Mouse (Mus musculus): ENCODE data around the gene Son. TPM values are rescaled to one million over a fixed set of nuclear protein-coding genes. Genes with fewer than 3 reads are reported as not detected.

Gene Son
- polyA plus RNA-seq, 1 experiment = 159 TPM

GRCm38 (mm10) chr16:91710241-91710640 lies 62.9 kb downstream of the Son start:
- Histone ChIP-seq H3K4me3 (ENCODE audit: insufficient read depth, low read depth, low read length) (no peak overlapping the region), H3K4me1 (ENCODE audit: control insufficient read depth, insufficient read depth, low read length) (no peaks in the 10 kb centered on the region), H3K27ac (ENCODE audit: insufficient read depth, low read depth, low read length) (no peak overlapping the region)
- 97% methylated on average over 7 of the region's 7 CpGs for WGBS
- TF ChIP-seq CTCF (IDR thresholded peaks at IDR 0.05; ENCODE audit: insufficient read depth, low read depth, low read length) = no peak
- no peak for TF ChIP-seq POLR2A (IDR thresholded peaks at IDR 0.05; ENCODE audit: insufficient read depth, low read depth, low read length)

DNA sequence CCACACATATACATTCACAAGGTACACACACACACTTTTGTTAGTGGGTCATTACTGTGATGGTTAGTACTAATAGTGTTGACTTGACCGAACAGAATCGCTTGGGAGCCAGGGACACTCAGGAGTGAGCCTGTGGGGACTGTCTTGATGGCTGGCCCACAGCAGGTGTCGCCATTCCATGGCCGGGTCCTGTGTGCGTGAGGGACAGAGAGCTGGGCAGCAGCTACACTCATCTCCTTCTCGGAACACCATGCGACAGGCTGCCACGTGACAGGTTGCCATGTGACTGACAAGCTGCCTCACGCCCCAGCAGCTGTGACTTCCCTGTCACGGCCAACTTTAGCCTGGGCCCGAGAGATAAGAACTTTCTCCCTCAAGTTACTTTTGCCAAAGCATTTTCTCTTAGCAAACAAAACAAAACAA lies 69.6 kb downstream of the Son start:
- H3K4me1 ChIP-seq (ENCODE audit: control insufficient read depth, insufficient read depth, low read length) = no peaks in the 10 kb centered on the region; the same call in 1 of the 2 replicates
- H3K4me3 ChIP-seq (ENCODE audit: insufficient read depth, low read depth, low read length) = no peak overlapping the region
- no peak overlapping the region for H3K27ac ChIP-seq (ENCODE audit: insufficient read depth, low read depth, low read length)
- TF ChIP-seq CTCF (IDR thresholded peaks at IDR 0.05; ENCODE audit: insufficient read depth, low read depth, low read length) (no peak), POLR2A (IDR thresholded peaks at IDR 0.05; ENCODE audit: insufficient read depth, low read depth, low read length) (no peak)
- WGBS = 81% methylated on average over 11 of the region's 11 CpGs

DNA sequence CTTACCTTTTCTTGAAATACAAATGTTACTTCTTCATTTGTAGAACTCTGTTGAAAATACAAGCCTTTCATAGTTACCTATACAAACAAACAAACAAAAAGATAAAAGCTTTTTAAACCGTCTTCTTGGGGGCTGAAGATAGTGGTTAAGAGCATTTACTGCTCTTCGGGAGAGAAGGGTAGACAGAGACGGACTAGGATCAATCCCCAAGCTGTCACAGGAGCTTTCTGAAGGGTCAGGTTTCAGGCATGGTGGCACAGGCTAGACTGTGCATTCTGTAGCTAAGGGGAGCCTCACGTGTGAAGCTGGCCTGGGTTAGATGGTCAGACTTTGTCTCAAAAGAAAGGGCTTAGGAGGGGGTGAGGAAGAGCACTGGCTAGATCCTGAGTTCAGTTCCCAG lies 70.1 kb downstream of the Son start:
- no peak overlapping the region for H3K4me3 ChIP-seq (ENCODE audit: insufficient read depth, low read depth, low read length)
- no peak overlapping the region for H3K27ac ChIP-seq (ENCODE audit: insufficient read depth, low read depth, low read length)
- TF ChIP-seq POLR2A (IDR thresholded peaks at IDR 0.05; ENCODE audit: insufficient read depth, low read depth, low read length) (no peak), CTCF (IDR thresholded peaks at IDR 0.05; ENCODE audit: insufficient read depth, low read depth, low read length) (no peak)
- 92% methylated on average over 4 of the region's 4 CpGs for WGBS
- peaks cover 1% of the 10 kb centered on the region for H3K4me1 ChIP-seq (ENCODE audit: control insufficient read depth, insufficient read depth, low read length)

- H3K4me1 ChIP-seq (ENCODE audit: control insufficient read depth, insufficient read depth, low read length) = peaks cover 10% of the 10 kb centered on the region
- H3K4me3 ChIP-seq (ENCODE audit: insufficient read depth, low read depth, low read length) = no peak overlapping the region
- TF ChIP-seq POLR2A (IDR thresholded peaks at IDR 0.05; ENCODE audit: insufficient read depth, low read depth, low read length) (no peak), CTCF (IDR thresholded peaks at IDR 0.05; ENCODE audit: insufficient read depth, low read depth, low read length) (0 out of 2 replicates have a peak, but pooled peaks have one; percentile 16)
- 35% methylated on average over 3 of the region's 3 CpGs for WGBS
- no peak overlapping the region for H3K27ac ChIP-seq (ENCODE audit: insufficient read depth, low read depth, low read length)
Observed at GRCm38 (mm10) chr16:91724247-91724646, 76.9 kb downstream of the Son start.

DNA sequence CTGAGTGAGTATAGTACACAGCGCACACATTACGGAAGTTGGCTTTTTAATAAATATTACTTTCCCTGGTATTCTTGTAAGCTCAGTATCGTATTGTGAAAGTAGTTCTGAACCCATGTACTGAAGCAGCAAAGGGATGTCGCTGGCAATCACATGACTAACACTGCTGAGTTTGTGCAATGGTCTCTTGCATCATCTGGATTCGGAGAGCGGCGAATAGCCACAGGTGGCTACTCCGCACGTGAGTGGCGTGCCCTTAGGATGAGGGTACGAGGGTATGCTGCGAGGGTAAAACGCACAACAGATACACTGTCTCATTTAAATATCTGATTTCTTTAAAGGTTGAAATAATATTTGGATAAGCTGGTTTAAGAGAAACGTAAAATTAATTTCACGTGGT lies 80.1 kb downstream of the Son start:
- Histone ChIP-seq H3K27ac (ENCODE audit: insufficient read depth, low read depth, low read length) (no peak overlapping the region), H3K4me1 (ENCODE audit: control insufficient read depth, insufficient read depth, low read length) (peaks cover 9% of the 10 kb centered on the region), H3K4me3 (ENCODE audit: insufficient read depth, low read depth, low read length) (0 out of 2 replicates have a peak overlapping the region, but pooled peaks have one; percentile 17)
- no peak for TF ChIP-seq POLR2A (IDR thresholded peaks at IDR 0.05; ENCODE audit: insufficient read depth, low read depth, low read length)
- TF ChIP-seq CTCF (IDR thresholded peaks at IDR 0.05; ENCODE audit: insufficient read depth, low read depth, low read length) = no peak
- 73% methylated on average over 15 of the region's 15 CpGs for WGBS

GRCm38 (mm10) chr16:91728123-91729065 lies 81.1 kb downstream of the Son start, which contains the start of gene Cryzl1:
Gene Cryzl1, minus strand, starts transcription at chr16:91728975.
- Histone ChIP-seq H3K4me1 (ENCODE audit: control insufficient read depth, insufficient read depth, low read length) (peaks cover 7% of the 10 kb centered on the region), H3K4me3 (ENCODE audit: insufficient read depth, low read depth, low read length) (peak within 1 kb of the TSS; percentile 97), H3K27ac (ENCODE audit: insufficient read depth, low read depth, low read length) (peak within 1 kb of the TSS; percentile 89)
- TF ChIP-seq POLR2A (IDR thresholded peaks at IDR 0.05; ENCODE audit: insufficient read depth, low read depth, low read length) (no peak), CTCF (IDR thresholded peaks at IDR 0.05; ENCODE audit: insufficient read depth, low read depth, low read length) (no peak)
- under 1% methylated on average over 46 of the region's 46 CpGs for WGBS

Other genes with a start within 250 kb of the Son start
- gene Il10rb, start 241.3 kb upstream of the Son start, polyA plus RNA-seq (2012; ENCODE audit: insufficient read depth, insufficient read length, low replicate concordance, missing spikeins) = not detected in 2 replicates
- not detected in 2 replicates for gene Ifnar1, start 162.3 kb upstream of the Son start, polyA plus RNA-seq (2012; ENCODE audit: insufficient read depth, insufficient read length, low replicate concordance, missing spikeins)
- gene Ifngr2, start 100.4 kb upstream of the Son start, polyA plus RNA-seq (2012; ENCODE audit: insufficient read depth, insufficient read length, low replicate concordance, missing spikeins) = not detected in 2 replicates
- not detected in 2 replicates for gene Tmem50b, start 49.7 kb upstream of the Son start, polyA plus RNA-seq (2012; ENCODE audit: insufficient read depth, insufficient read length, low replicate concordance, missing spikeins)
- not detected in 2 replicates for gene Dnajc28, start 28.5 kb upstream of the Son start, polyA plus RNA-seq (2012; ENCODE audit: insufficient read depth, insufficient read length, low replicate concordance, missing spikeins)
- not detected in 2 replicates for gene Gart, start 554 bp upstream of the Son start, polyA plus RNA-seq (2012; ENCODE audit: insufficient read depth, insufficient read length, low replicate concordance, missing spikeins)
- gene Donson, start 41.3 kb downstream of the Son start, polyA plus RNA-seq (2012; ENCODE audit: insufficient read depth, insufficient read length, low replicate concordance, missing spikeins) = not detected in 2 replicates
- not detected in 2 replicates for gene Cryzl1, start 81.5 kb downstream of the Son start, polyA plus RNA-seq (2012; ENCODE audit: insufficient read depth, insufficient read length, low replicate concordance, missing spikeins)
- gene Itsn1, start 81.8 kb downstream of the Son start, polyA plus RNA-seq (2012; ENCODE audit: insufficient read depth, insufficient read length, low replicate concordance, missing spikeins) = 406 TPM in 1 of 2 replicates, not detected in the other

Data from olfactory bulb, adult 2 months (tissue).